Mouse (Mus musculus) layer of hippocampus, postnatal 36 days (tissue): Measurements from ENCODE around the gene A030014E15Rik. TPM values are rescaled to one million over a fixed set of nuclear protein-coding genes. Genes with fewer than 3 reads are reported as not detected.
"Not testable (repeated sequence)": the region's sequence is repeated elsewhere in the genome, so short reads cannot be mapped to it uniquely, and the experiment has no call there.

Experiments
- DNase-seq, 2 experiments: peaks; one replicate each; pipeline ENCODE4 v3.0.0; 2022
- total RNA-seq, 2 experiments: library from RNA; stranded (reverse); gene quantifications; 2 replicates each; pipeline ENCODE4 v1.2.3; 2021

The A030014E15Rik gene
- total RNA-seq: not detected

DNA sequence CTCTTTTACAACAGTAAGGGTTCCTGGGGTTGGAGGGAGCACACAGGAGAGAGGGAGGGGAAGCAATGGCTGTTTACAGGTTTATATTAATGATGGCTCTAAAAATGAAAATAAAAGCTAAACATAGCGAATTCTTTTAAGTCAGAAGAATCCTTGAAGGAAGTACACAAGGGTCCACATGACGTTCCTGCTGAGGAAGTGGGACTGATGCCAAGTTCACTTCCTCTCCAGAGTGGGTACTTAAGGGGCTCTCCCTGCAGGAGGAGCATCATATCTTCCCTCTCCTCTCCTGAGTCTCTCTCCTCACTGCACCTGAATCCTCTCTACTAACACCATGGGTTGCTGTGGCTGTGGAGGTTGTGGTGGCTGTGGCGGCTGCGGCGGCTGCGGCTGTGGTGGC lies at the start of gene A030014E15Rik:
TSS of gene A030014E15Rik (plus strand) at position 268 of the 400 bp plus-strand sequence.
- DNase-seq: no peak

DNA sequence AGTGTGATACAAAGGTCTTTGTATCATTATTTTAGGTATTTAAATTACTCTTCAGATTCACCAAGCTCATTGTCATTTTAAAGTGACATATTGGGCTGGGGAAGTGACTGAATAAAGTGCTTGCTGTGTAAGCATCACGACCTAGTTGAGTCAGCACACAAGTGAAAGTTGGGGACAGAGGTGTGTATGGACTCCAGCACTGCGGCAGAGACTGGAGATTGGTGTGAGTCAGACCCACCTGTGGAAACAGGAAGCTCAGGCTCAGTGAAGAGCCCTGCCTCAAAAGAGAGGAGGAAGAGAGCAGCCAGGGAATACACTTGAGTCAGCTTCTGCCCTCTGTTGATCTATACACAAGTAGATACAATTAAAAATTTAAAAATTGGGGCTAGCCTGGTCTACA lies 45.5 kb upstream of the A030014E15Rik start:
- DNase-seq: no peak

DNA sequence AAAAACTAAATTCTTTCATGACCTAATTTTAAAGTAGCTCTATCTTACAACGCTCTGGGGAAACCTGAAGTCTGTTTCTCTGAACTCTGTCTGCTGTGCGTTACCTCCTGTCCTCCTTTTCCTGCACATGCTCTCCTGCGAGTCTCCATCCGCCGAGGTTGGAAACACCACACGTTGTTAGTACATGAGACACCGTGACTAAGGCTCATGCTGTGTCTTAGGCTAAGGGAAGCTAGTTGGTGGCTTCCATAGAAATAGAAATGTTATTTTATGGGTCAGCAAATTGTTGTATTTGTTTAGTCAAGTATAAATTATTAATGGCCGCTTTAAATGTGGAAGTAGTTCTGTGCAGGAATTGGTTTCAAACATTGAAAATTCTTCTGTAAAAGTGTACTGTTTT lies 44.5 kb upstream of the A030014E15Rik start:
- no peak for DNase-seq

DNA sequence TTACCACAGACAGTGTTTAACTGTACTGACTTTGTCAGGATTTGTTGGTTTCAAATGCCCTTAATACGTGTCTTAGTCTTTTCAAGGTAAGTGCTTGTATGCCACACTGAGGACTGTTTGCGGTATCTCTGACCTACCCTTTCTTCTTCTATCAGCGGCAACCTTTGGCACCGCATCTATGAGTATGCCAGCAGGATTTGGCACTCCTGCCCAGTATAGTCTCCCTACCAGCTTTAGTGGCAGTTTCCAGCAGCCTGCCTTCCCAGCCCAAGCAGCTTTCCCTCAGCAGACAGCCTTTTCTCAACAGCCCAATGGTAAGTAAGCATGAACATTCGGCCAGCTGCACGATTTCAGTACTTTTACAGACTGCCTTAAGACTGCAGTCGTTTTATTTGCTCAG lies 31.4 kb upstream of the A030014E15Rik start:
- DNase-seq: no peak

DNA sequence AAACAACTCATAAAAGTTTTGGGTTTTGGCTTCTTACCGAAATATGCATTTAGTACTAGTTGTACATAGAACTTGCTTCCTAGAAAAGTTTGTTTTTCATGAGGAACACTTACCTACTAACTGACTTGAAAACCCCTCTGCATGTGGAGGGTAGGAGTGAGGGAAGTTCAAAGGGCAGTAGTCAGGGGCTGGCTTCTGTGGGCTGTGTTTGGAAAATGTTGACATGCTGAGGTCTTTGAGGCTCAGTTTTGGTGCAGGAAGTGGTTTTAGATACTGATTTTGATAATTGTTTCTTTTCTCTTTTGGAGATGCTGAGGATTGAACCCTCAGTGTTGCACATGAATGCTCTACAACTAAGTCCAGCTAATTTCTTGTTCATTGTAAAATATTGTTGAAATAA lies 24.1 kb upstream of the A030014E15Rik start:
- no peak for DNase-seq

DNA sequence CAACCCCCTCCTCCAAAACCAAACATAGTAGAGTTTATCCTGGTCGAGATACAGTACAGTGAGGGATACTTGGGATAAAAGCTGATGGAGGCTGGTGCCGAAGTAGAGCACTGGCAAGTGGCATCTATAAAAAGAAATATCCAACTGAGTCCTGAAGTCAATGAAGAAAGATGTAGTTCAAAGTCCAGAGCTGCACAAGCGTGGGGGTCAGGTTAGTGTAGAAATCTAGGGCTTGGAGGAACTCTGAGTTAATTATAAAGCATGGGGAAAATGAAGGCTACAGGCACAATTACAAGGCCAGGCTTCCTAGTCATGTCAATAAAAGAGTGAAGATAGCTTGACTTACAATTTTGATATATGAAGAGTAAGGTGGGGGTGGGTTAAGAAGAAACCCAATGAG lies 23.5 kb upstream of the A030014E15Rik start:
- DNase-seq: no peak

DNA sequence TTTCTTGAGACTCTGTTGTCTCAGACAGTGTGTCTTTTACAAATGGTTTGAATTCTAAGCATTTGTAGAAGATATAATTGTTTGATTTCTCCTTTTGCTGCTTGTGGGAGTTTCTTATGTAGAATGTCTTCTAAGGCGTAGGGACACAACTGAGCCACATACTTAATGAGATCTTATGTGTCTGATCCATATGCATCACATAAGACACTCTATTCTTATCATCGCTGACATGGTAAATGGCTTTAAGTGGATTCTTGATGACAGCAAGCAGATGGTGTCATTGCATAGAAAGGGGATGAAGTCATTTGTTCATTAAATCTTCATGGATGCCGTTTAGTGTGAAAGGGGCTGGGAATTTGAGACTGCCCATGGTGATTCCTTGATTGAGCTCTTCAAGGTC lies 18.8 kb upstream of the A030014E15Rik start:
- DNase-seq: no peak

DNA sequence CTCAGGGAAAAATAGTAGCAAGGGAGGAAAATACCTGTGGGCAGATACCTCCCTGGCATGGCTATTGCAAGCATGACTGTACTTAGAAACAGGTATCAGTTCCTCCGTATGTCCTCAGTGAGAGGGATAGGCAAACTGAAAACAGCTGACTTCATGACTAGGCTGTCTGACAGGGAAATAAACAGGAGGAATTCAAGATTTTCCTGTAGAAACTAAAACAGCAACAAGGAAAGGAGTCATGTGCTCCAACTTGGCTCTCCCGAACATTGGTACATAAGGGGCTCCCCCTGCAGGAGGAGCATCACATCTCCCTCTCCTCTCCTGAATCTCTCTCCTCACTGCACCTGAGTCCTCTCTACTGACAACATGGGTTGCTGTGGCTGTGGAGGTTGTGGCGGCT lies 11.7 kb upstream of the A030014E15Rik start, which contains the start of gene A030005L19Rik:
TSS of gene A030005L19Rik (plus strand) at position 301 of the 400 bp plus-strand sequence.
- DNase-seq: no peak

DNA sequence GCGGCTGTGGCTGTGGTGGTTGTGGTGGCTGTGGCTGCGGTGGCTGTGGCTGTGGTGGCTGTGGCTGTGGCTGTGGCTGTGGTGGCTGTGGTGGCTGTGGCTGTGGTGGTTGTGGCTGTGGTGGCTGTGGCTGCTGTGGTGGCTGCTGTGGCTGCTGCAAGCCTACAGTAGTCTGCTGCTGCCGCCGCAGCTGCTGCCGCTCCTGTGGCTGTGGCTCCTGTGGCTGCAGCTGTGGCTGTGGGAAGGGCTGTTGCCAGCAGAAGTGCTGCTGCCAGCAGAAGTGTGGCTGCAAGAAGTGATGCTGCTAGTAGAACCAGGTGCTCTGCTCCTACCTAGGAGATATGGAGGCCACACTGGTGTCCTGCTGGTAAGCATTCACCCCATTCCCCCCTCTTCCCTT lies 11.3 kb upstream of the A030014E15Rik start:
- DNase-seq: not testable (repeated sequence)

DNA sequence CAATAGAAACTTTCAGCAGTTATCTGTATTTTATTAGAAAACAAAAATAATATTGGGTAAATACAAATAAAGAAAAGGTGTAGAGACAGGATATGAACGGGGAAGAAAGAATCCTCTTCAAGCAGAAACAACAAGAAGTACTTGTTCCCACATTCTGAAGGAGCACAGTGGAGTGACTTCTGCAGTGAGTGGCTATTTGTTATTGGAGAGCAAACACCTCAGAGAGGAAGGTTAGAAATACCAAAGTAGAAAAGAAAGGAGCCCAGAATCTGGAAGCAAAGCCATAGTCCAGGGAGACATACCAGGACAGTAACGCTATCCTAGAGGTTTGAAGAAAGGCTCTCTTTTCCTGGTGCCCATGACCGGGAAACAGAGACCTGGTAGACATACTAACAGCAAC lies 5.8 kb downstream of the A030014E15Rik start:
- DNase-seq: not testable (repeated sequence)

DNA sequence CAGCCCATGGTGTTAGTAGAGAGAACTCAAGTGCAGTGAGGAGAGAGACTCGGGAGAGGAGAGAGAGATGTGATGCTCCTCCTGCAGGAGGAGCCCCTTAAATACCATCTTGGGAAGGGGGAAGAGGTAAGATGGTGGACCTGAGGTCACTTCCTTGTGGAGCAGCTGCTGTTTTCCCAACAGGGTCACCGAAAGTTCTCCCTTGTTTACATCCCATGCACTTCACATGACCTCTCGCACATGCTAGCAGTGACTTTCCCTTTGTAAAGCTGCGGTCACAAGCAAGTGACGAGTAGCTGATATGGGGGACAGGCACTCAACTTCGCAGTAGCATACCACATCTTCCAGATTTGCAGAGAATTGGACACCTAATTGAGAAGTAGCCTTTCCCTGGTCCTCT lies 6.6 kb downstream of the A030014E15Rik start, which contains the start of gene Gm6217:
TSS of gene Gm6217 (minus strand) at position 74 of the 400 bp plus-strand sequence.
- DNase-seq: not testable (repeated sequence)

DNA sequence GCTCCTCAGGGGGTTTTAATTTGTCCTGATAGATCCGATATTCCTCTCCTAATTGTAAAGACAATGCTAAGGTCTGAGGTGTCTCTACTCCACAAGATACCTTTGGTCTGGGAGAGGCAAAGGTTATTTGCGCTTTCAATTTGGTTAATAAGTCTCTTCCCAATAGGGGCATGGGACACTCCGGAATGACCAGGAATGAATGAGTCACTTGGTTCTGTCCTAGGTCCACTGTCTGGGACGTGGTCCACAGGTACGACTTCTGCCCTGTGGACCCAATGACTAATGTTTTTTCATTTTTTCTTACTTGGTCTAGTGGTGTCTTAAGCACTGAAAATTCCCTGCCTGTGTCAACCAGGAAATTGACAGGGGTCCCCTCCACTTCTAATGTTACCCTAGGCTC lies 13.9 kb downstream of the A030014E15Rik start:
- no peak for DNase-seq

DNA sequence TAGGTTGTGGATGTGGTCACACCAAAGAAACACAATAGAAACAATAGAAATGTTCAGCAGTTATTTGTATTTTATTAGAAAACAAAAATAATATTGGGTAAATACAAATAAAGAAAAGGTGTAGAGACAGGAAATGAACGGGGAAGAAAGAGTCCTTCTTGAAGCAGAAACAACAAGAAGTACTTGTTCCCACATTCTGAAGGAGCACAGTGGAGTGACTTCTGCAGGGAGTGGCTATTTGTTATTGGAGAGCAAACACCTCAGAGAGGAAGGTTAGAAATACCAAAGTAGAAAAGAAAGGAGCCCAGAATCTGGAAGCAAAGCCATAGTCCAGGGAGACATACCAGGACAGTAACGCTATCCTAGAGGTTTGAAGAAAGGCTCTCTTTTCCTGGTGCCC lies 17.8 kb downstream of the A030014E15Rik start:
- DNase-seq: not testable (repeated sequence)

DNA sequence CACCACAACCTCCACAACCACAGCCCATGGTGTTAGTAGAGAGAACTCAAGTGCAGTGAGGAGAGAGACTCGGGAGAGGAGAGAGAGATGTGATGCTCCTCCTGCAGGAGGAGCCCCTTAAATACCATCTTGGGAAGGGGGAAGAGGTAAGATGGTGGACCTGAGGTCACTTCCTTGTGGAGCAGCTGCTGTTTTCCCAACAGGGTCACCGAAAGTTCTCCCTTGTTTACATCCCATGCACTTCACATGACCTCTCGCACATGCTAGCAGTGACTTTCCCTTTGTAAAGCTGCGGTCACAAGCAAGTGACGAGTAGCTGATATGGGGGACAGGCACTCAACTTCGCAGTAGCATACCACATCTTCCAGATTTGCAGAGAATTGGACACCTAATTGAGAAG lies 18.6 kb downstream of the A030014E15Rik start, which contains the start of gene A030003K21Rik:
TSS of gene A030003K21Rik (minus strand) at position 94 of the 400 bp plus-strand sequence.
- DNase-seq: not testable (repeated sequence)

DNA sequence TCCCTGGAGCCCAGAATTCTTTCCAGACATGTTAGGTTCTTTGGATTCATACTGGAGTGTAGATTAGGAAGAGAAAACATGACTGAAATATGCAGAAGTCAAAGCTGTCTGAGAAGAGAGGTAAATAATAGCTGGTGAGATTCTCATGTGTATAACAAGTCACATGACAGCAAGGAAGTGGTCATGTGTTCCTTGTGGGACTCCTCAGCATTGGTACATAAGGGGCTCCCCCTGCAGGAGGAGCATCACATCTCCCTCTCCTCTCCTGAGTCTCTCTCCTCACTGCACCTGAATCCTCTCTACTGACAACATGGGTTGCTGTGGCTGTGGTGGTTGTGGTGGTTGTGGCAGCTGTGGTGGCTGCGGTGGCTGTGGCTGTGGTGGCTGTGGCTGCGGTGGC lies 21.3 kb downstream of the A030014E15Rik start:
- not testable (repeated sequence) for DNase-seq

DNA sequence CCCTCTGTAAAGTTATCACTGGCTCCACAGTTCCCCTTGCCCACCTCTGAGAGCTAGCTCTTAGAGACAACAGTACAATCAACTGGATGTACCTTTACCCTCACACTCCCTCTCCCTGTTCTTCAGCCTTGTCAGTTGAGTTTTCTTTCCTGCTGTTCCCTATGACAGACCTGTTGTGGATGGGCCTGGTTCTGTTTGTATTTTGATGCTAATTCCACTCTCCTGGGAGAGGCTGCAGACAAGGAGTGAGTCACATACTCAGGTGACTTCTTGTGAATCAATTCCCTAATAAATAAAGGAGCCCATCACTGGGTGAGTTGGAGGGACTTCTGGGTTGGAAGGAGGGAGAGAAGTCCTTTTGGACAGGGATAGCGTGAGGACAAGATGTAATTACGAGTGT lies 23.9 kb downstream of the A030014E15Rik start:
- no peak for DNase-seq

DNA sequence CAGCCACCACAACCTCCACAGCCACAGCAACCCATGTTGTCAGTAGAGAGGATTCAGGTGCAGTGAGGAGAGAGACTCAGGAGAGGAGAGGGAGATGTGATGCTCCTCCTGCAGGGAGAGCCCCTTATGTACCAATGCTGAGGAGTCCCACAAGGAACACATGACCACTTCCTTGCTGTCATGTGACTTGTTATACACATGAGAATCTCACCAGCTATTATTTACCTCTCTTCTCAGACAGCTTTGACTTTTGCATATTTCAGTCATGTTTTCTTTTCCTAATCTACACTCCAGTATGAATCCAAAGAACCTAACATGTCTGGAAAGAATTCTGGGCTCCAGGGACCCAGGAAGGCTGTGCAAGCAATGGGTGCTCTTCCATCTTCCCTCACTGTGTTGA lies 31.2 kb downstream of the A030014E15Rik start, which contains the start of gene Gm7544:
TSS of gene Gm7544 (minus strand) at position 101 of the 400 bp plus-strand sequence.
- DNase-seq: not testable (repeated sequence)

DNA sequence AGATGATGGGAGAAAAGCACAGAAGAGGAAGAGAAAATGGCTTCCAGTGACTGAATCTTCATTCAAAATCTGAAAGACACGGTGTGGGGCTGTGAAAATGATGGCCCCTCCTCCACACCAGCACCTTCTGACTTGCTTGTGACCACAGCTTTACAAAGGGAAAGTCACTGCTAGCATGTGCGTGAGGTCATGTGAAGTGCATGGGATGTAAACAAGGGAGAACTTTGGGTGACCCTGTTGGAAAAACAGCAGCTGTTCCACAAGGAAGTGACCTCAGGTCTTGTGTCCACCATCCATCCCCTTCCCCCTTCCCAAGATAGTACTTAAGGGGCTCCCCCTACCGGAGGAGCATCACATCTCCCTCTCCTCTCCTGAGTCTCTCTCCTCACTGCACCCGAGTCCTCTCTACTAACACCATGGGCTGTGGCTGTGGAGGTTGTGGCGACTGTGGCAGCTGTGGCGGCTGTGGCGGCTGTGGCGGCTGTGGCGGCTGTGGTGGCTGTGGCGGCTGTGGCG lies 35.2 kb downstream of the A030014E15Rik start, which contains the start of gene Gm47955:
TSS of gene Gm47955 (plus strand) at position 417 of the 516 bp plus-strand sequence.
- DNase-seq: no peak

DNA sequence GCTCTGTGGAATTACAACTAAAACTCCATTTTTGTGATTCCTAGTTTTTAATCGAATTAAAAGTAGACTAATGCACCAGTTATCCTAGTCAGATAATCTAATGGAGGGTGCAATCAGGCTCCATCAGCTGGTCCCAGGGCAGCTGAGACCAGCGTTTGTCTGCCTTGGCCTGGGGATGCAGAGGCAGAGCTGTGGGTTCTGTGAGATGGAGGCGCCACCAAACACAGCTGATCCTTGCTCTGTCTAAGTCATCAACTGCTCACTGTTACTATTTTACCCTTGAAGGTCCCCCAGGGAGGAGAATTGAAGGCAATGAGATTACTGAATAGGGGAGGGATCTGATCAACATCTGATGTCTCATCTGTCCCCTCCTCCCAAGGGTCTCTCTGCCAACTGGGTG lies 41.7 kb downstream of the A030014E15Rik start:
- DNase-seq: no peak

DNA sequence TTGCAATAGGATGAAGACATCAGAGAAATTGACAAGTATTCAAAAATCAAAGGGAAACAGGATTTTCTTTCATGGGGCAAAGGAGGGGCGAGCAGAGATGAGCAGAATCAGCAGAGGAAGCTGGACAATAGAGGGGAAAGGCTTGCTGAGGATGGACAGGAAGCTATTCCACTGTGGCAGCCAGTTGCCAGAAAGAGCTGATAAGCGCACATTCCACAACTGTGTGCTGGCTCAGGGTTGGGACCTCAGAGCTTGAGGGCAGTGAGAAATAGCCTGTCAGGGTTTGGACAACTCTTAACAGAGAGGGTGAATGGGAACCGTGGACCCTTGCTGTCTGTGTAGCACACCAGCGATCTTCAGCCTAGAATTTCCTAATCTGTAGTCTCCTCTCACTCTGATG lies 47.3 kb downstream of the A030014E15Rik start:
- no peak for DNase-seq

DNA sequence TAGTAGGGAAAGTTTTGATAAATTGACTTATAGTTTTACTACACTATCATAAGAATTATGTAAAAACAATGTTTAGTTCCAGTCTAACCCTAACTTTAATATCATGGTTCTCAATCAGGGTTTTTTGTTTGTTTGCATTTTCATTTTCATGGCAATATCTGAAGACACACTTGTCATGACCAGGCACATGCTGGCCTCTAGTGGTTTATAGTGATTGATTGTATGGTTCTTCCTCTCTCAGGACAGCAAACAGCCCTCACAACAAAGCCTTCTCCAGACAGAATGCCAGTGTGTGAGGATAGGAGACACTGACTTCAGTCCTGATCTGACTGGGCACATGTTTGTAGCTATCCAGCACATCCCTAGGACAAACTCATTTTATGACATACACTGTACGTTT lies 48.5 kb downstream of the A030014E15Rik start:
- no peak for DNase-seq

DNA sequence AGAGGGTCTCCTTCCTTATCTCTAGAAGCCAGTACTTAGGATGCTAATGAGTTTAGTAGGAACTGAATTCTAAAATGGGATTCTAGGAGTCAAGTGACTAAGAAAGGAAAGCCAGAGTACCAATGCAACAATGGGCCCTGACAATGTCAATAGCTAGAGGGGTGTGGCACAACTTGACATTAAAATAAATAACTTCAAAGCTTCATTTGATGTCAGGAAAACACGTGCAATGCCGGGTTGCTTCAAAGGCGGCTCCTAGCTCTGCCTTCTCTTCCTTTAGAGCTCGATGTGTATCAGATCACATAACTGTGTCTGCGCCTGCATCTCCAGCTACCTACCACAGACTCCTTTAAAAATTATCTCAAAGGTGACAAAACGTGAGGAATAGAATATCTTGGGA lies 49.2 kb downstream of the A030014E15Rik start:
- DNase-seq: no peak

DNA sequence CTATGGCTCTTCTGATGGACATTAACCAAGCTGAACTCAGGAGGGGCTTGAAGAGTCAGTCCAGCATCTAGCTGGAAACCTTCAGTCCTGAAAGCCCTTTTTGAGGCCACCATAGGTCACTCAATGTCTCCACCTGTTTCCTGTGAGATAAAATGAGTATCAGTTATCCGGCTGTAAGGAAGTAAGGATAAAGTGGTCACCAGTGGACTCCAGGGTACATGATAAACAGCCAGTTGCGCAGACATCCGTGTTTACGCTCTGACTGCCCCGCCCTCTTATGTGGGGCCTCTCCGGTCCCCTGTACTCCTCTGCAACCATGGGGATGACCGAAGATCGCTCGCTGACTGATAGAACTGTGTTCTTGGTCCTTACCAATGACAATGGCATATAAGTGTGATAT lies 49.6 kb downstream of the A030014E15Rik start:
- DNase-seq: no peak
